Mouse (Mus musculus): ENCODE results near the gene Katna1.
"Not testable (repeated sequence)": the region's sequence is repeated elsewhere in the genome, so short reads cannot be mapped to it uniquely, and the experiment has no call there.

The Katna1 gene

GRCm38 (mm10) chr10:7725751-7726500 is at the start of gene Katna1:
Gene Katna1 (plus strand): TSS chr10:7726000.
- CTCF ChIA-PET = no interaction called here

DNA sequence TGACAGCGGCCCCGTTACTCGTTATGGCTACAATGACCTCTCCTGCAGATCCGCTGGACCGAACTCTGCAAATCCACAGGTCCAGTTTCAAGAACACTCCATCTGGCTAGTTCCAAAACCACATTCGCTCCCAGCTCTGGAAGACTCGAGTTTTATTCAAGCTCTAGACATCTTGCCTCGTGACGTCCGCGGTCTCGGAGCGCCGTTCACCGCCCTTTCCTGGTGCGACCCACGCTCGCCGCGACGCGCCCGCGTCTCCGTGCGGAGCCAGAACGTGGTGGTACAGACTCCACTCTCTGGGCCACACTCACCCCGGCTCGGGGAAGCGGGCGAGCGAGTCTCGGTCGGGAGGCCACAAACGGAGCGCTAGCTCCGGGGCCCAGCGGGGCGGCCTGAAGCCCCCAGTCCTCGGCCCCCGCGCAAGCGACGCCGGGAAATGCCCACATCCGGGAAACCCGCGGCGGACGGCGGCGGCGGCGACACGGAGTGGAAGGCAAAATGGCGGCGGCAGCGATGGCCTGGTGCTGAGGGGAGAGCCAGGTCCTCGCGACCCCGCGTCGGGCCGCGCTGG is 45.0 kb upstream of the Katna1 start, which contains the start of the genes Pcmt1 and Lats1:
TSS of gene Pcmt1 (minus strand) at position 406 of the 571 bp plus-strand sequence.
TSS of gene Lats1 (plus strand) at position 484 of the 571 bp plus-strand sequence.
- CTCF ChIA-PET = no interaction called here

GRCm38 (mm10) chr10:7681343-7682025 is 44.3 kb upstream of the Katna1 start:
- CTCF ChIA-PET = no interaction called here

DNA sequence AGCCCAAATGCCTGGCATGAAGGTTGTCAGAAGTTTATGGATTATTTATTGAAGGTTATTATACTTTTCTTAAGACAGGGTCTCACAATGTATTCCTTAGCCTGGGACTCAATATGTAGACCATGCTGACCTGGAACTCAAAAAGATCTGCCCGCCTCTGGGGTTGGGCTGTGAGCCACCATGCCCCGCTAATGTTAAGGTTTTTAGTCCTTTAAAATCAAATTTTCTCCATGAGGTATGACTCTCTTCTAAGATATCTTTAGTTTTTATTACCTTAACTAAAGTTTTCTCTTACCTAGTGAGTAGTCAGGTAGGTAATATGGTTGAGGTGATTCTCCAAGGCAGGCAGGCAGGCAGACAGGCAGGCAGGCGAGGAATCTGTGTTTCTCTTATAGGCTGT is 43.6 kb upstream of the Katna1 start:
- CTCF ChIA-PET = no interaction called here

DNA sequence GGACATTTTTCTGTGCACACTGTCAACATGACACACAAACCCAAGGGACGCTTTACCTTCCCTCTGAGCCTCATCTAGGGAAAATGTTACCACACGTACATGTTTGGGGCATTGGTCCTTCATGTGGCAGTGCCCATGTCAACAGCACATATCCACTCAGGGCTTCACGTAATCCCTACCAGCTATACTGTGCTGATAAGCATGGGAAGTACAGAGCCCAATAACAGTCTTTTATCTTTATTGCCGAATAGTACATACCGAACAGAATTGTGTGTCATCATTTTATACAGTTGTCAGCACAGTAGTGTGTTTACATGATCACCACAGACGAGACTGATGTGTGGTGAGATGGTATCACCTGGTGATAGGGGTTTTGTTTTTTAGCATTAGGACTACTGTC is 38.9 kb upstream of the Katna1 start:
- CTCF ChIA-PET = no interaction called here

GRCm38 (mm10) chr10:7695286-7695685 is 30.5 kb upstream of the Katna1 start:
- CTCF ChIA-PET = no interaction called here

DNA sequence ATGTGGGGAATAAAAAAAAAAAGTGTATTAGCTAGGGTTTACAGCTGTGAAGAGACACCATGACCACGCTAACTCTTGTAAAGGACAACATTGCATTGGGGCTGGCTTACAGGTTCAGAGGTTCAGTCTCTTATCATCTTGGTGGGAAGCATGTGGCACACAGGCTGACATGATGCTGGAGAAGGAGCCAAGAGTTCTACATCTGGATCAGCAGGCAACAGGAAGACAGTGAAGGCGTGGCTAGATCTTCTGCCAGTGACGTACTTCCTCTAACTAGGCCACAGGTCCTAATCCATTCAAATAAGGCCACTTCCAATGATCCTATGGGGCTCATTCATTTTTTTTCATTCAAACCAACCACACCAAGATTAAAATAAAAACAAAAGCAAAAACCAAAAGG is 25.7 kb upstream of the Katna1 start:
- CTCF ChIA-PET = no interaction called here

DNA sequence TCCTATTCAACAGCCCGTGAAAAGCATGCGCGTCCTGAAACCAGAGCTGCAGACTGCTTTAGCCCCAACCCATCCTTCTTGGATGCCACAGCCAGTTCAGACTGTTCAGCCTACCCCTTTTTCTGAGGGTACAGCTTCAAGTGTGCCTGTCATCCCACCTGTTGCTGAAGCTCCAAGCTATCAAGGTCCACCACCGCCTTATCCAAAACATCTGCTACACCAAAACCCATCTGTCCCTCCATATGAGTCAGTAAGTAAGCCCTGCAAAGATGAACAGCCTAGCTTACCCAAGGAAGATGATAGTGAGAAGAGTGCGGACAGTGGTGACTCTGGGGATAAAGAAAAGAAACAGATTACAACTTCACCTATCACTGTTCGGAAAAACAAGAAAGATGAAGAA is 23.2 kb upstream of the Katna1 start:
- CTCF ChIA-PET = interaction anchor here (0.7 kb wide), 1 partner anchor 135 kb away, joined by 3 read pairs; no protein-coding TSS in a partner anchor

DNA sequence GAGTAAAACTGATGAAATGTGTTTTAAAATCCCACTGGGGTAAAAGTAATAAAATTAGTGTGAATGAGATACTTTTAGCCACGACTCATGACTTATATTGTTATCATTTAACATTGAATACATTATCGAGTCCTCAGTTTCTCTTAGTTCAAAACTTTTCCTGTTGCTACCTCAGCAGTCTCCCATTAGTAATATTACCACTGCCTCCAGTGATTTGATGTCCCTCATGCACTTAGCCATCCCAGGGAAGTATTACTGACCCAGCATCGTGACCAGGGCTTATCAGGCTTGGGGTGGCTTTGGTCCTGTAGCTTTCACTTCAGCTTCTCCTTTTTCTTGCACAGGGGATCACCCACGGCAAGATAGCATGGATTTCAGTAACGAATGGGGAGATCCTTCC is 15.7 kb upstream of the Katna1 start:
- CTCF ChIA-PET = no interaction called here

- CTCF ChIA-PET = no interaction called here
These were observed 13.3 kb upstream of the Katna1 start for GRCm38 (mm10) chr10:7712506-7712905.

DNA sequence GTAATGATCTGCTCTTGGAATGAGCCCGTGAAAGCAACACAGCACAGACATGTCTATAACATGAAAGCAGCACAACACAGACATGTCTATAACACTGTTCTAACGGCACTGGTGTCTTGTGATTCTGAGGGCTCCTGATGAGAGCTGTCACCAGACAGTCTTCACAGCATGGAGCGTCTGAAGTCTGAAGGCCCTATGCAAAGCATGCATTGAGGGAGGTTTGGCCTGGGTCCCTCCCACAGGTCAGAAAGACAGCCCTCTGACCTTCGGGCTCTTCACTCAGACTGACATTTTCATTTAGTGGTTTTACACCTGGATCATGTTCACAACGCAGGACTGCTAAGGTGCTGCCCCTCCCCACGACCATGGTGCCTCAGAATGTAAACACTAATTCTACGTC is 10.7 kb upstream of the Katna1 start:
- CTCF ChIA-PET = no interaction called here

GRCm38 (mm10) chr10:7726501-7726812 is 657 bp downstream of the Katna1 start:
- CTCF ChIA-PET = interaction anchor here (0.5 kb wide), 1 partner anchor 25 kb away, joined by 4 read pairs; no protein-coding TSS in a partner anchor

DNA sequence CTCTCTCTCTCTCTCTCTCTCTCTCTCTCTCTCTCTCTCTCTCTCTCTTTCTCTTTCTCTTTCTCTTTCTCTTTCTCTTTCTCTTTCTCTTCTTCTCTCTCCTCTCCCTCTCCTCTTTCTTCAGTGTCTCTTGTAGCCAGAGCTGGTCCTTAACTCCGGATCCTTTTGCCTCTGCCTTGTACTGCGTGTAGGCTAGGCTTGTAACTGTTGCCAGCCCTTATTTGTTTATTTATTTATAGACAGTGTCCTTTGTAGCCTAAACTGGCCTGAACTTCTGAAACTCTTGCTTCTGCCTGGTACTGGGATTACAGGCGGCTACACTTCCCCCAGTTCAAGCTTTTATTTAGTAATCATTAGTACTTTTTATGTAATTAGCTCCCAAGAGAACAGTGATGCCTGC is 1.2 kb downstream of the Katna1 start:
- CTCF ChIA-PET = interaction anchor here (0.5 kb wide), 1 partner anchor 25 kb away, joined by 4 read pairs; no protein-coding TSS in a partner anchor

DNA sequence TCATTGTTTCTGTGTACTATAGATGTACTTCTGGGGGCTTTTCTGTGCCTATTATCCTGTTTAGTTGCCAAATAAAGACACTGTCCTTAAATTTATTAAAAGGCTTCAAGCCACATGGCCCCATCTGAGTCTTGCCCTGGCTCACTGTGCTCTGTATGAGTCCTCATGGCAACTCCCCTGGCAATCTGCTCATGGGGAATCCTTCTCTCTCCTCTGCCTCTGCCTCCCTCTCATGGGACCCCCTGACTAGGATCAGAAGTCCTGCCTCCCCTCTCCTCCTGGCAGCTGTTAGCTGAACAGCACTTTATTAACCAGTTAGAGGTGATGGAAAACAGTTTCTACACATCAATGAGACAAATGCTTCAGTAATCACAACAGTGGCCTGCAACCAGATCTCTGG is 5.8 kb downstream of the Katna1 start:
- CTCF ChIA-PET = no interaction called here

GRCm38 (mm10) chr10:7737122-7737521 is 11.3 kb downstream of the Katna1 start:
- CTCF ChIA-PET = no interaction called here

DNA sequence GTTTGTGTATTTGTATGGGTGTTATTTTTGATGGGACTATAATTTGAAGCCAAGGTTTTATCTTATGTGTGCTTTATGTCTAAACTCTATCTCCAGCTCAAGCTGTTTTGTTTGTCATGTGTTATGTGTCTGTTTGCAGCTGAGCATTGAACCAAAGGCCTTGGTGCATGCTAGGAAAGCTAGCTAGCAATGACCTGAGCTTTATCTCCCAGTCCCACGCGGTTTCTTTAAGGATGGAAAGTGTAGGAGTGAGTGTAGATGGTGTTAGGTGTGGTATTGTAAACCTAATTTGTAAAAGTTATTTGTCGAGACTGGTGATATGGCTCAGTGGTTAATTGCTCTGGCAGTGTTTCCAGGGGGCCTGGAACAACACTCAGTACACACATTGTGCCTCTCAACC is 12.1 kb downstream of the Katna1 start:
- CTCF ChIA-PET = no interaction called here

GRCm38 (mm10) chr10:7745528-7745927 is 19.7 kb downstream of the Katna1 start:
- CTCF ChIA-PET = not testable (repeated sequence)

DNA sequence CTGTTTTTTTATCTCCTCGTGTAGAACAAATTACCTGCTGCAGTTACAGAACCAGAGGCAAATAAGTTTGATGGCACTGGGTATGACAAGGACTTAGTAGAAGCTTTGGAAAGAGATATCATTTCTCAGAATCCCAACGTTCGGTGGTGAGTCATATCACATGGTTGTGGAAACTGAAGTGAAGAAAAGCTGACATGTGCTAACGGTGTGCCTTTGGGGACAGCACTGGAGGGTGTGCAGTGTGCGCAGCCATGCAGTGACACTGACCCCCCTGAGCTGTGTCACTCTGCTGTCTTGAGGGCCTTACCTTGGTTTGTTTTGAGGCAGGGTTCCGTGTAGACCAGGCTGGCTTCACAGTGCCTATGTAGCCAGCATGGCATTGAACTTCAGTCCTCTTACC is 23.0 kb downstream of the Katna1 start:
- CTCF ChIA-PET = no interaction called here

DNA sequence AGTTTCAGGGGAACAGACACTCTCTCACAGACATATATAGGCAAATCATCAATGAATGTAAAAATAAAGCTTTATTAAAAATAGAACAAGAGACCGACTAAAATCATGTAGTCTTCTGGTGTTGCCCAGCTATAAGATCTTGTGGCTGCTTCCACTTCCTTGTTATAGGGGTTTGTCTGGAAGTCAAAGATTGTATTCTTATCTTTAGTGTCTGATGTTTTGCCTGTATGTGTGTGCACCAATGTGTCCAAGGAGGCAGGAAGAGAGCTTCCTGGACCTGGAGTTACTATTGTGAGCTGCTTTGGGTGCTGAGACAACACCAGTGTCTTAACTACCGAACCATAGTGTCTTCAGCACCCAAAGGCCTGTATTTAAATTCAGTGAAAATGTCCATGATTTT is 31.7 kb downstream of the Katna1 start:
- CTCF ChIA-PET = no interaction called here

- CTCF ChIA-PET = no interaction called here
These were observed 46.5 kb downstream of the Katna1 start for GRCm38 (mm10) chr10:7772346-7772745.

DNA sequence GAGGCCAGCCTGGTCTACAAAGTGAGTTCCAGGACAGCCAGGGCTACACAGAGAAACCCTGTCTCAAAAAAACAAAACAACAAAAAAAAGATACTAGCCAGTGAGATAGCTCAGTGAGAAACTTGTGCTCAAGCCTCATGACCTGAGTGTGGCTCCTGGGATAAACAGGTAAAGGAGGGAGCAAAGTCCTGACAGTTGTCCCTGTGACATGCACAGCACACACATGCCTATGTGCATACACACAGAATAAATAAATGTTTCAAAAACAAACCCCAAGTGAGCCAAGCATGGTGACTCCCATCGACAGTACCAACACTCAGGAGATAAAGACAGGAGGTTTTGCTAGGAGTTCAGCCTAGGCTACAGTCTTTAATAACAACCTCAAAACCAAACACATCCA is 47.0 kb downstream of the Katna1 start:
- CTCF ChIA-PET = no interaction called here

GRCm38 (mm10) chr10:7775421-7775820 is 49.6 kb downstream of the Katna1 start:
- CTCF ChIA-PET = no interaction called here

DNA sequence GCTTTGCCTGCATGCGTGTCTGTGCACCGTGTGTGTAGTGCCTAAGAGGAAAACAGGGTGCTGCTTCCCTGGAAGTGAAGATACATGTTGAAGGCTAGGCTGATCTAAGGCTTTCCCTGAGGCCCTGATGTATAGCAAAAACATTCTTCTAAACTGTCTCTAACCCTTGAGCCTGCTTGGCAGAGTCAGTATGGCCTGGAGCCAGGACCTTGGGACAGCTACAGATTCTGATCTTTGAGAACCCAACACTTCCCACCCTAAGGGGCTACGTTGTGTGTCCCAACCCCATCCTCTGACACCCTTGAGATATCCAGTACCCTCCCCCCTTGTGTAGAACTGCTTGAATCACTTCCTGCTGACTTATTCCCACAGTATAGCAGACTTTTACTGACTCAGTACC is 52.6 kb downstream of the Katna1 start:
- CTCF ChIA-PET = no interaction called here
